Mouse (Mus musculus) forelimb bud, embryonic 11.5 days (tissue): Measurements from ENCODE around the gene C1qtnf4.

Source experiments
- DNase-seq: peaks from one replicate; pipeline ENCODE4 v3.0.0-alpha.2; 2012; ENCODE audit warnings: low read depth, low spot score

C1qtnf4 gene

GRCm38 (mm10) chr2:90885218-90886041 lies at the start of gene C1qtnf4:
Gene C1qtnf4 (plus strand): TSS chr2:90885860.
- no peak for DNase-seq

- no peak for DNase-seq
Measured at GRCm38 (mm10) chr2:90838621-90839020, 47.0 kb upstream of the C1qtnf4 start.

- no peak for DNase-seq
Measured at GRCm38 (mm10) chr2:90843666-90844065, 42.0 kb upstream of the C1qtnf4 start.

- no peak for DNase-seq
Measured at GRCm38 (mm10) chr2:90844262-90844661, 41.4 kb upstream of the C1qtnf4 start.

GRCm38 (mm10) chr2:90845234-90845633 lies 40.4 kb upstream of the C1qtnf4 start:
- no peak for DNase-seq

- DNase-seq: no peak
Measured at GRCm38 (mm10) chr2:90846171-90846570, 39.5 kb upstream of the C1qtnf4 start.

- DNase-seq: no peak
Measured at GRCm38 (mm10) chr2:90846597-90846954, 39.1 kb upstream of the C1qtnf4 start.

- DNase-seq: peak; percentile 97
Measured at GRCm38 (mm10) chr2:90846955-90847680, 38.5 kb upstream of the C1qtnf4 start, which contains the start of gene Mtch2. Gene Mtch2 (plus strand): TSS chr2:90847155.

GRCm38 (mm10) chr2:90847681-90848050 lies 38.0 kb upstream of the C1qtnf4 start:
- DNase-seq: no peak

- DNase-seq: no peak
Measured at GRCm38 (mm10) chr2:90848331-90848730, 37.3 kb upstream of the C1qtnf4 start.

GRCm38 (mm10) chr2:90850401-90850800 lies 35.3 kb upstream of the C1qtnf4 start:
- DNase-seq: no peak

- no peak for DNase-seq
Measured at GRCm38 (mm10) chr2:90861486-90861885, 24.2 kb upstream of the C1qtnf4 start.

- no peak for DNase-seq
Measured at GRCm38 (mm10) chr2:90864184-90864583, 21.5 kb upstream of the C1qtnf4 start.

GRCm38 (mm10) chr2:90866524-90866923 lies 19.1 kb upstream of the C1qtnf4 start:
- DNase-seq: peak; percentile 77

- DNase-seq: no peak
Measured at GRCm38 (mm10) chr2:90870136-90870601, 15.5 kb upstream of the C1qtnf4 start.

GRCm38 (mm10) chr2:90871180-90871961 lies 14.3 kb upstream of the C1qtnf4 start:
- no peak for DNase-seq

- DNase-seq: no peak
Measured at GRCm38 (mm10) chr2:90874025-90874424, 11.6 kb upstream of the C1qtnf4 start.

GRCm38 (mm10) chr2:90875239-90875638 lies 10.4 kb upstream of the C1qtnf4 start:
- no peak for DNase-seq

GRCm38 (mm10) chr2:90877584-90878259 lies 7.9 kb upstream of the C1qtnf4 start:
- no peak for DNase-seq

- DNase-seq: no peak
Measured at GRCm38 (mm10) chr2:90879419-90879818, 6.2 kb upstream of the C1qtnf4 start.

GRCm38 (mm10) chr2:90880144-90880785 lies 5.4 kb upstream of the C1qtnf4 start:
- DNase-seq: no peak
